Mouse (Mus musculus) bone marrow, adult 2 months (tissue): ENCODE results near the gene Cluap1. TPM values are rescaled to one million over a fixed set of nuclear protein-coding genes. Genes with fewer than 3 reads are reported as not detected.
"Not testable (repeated sequence)": the region's sequence is repeated elsewhere in the genome, so short reads cannot be mapped to it uniquely, and the experiment has no call there.

Source experiments
- H3K27ac ChIP-seq: fragments of 200-500 bp; 2 replicates; pipeline ENCODE4 v1.5.1; 2012; ENCODE audit warnings: low read depth, mild to moderate bottlenecking, control low read depth, inconsistent platforms, low read length; ENCODE audit not compliant: control insufficient read depth, poor library complexity, insufficient read depth
- H3K4me1 ChIP-seq: fragments of 200-500 bp; 2 replicates; pipeline ENCODE4 v1.6.1; 2011; ENCODE audit warnings: low read length; ENCODE audit not compliant: control insufficient read depth, insufficient read depth
- H3K4me3 ChIP-seq: fragments of 200-500 bp; replicated peaks from 2 replicates; pipeline ENCODE3; 2011; ENCODE audit warnings: mild to moderate bottlenecking, low read depth, low read length, control low read depth; ENCODE audit not compliant: control insufficient read depth
- CTCF ChIP-seq: fragments of 200-500 bp; IDR thresholded peaks from 2 replicates; pipeline ENCODE4 v1.5.1; 2011; ENCODE audit warnings: low read length, control low read depth; ENCODE audit not compliant: control insufficient read depth, insufficient read depth
- POLR2A ChIP-seq: fragments of 200-500 bp; IDR thresholded peaks from 2 replicates; pipeline ENCODE4 v1.6.1; 2011; ENCODE audit warnings: low read depth, mild to moderate bottlenecking, control low read depth, low read length, borderline replicate concordance; ENCODE audit not compliant: control insufficient read depth
- WGBS: fragments of 180-500 bp; shearing (Covaris S2); methylation state at CpG from one replicate; pipeline ENCODE4 v1.1.7; 2018; 5-methylcytosine and 5-hydroxymethylcytosine counted together
- polyA plus RNA-seq: library from polyadenylated mRNA; stranded (reverse); fragments of >200 nt; gene quantifications from 2 replicates; pipeline ENCODE4 v1.2.4, GENCODE M21; 2011; ENCODE audit warnings: low replicate concordance; ENCODE audit not compliant: missing spikeins, insufficient read depth, insufficient read length

The Cluap1 gene
- polyA plus RNA-seq, 1 experiment = 12.5 TPM

DNA sequence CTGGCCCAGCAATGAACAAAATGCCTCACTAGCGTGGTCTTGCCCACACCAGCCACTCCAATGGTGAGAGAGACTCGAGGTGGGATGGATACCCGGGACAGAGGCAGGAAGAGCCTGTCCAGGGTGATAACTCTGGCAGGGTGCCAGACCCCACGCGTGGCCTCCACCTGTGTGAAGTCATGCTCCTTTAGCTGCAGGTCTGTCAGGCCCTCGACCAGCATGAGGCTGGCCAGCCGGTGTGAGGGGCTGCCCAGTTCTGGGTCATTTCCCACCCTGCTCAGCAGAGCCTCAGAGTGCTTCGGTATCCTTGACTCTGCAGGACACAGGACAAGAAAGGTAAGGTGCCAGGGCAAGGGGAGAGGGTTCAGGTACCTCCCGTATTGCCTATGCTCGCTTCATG, 56.4 kb downstream of the Cluap1 start:
- 75% methylated on average over 10 of the region's 10 CpGs for WGBS
- Histone ChIP-seq H3K4me1 (no peaks in the 10 kb centered on the region), H3K27ac (no peak overlapping the region), H3K4me3 (no peak overlapping the region)
- TF ChIP-seq POLR2A = no peak
- TF ChIP-seq CTCF = no peak

DNA sequence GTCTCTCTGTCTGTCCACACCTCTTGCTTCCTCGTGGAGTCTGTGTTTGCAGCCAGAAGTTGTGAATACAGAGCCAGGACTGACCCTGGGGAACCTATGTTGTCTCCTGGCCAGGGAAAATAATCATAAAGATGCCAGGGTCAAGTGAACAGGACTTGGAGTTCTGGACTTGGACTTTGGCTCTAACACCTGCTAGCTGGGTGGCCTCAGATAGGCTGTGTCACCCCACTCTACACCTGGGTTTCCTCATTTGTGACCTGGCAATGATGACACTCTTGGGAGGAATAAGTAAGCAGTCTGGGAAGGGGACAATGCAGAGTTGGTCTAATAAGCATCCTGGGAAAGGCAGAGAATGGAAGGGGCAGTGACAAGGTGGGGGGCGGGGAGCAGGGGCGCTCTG, 56.9 kb downstream of the Cluap1 start:
- Histone ChIP-seq H3K4me1 (no peaks in the 10 kb centered on the region), H3K27ac (no peak overlapping the region), H3K4me3 (no peak overlapping the region)
- WGBS = 86% methylated on average over 3 of the region's 3 CpGs
- TF ChIP-seq POLR2A = no peak
- TF ChIP-seq CTCF = no peak

DNA sequence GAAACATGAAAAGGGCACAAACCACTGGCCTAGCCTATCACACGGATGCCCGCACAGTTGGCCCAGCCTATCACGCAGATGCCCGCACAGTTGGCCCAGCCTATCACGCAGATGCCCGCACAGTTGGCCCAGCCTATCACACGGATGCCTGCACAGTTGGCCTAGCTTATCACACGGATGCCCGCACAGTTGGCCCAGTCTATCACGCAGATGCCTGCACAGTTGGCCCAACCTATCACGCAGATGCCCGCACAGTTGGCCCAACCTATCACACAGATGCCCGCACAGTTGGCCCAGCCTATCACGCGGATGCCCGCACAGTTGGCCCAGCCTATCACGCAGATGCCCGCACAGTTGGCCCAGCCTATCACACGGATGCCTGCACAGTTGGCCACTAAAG, 65.9 kb downstream of the Cluap1 start:
- not testable (repeated sequence) for H3K4me3 ChIP-seq, H3K4me1 ChIP-seq, H3K27ac ChIP-seq
- 91% methylated on average over 19 of the region's 19 CpGs for WGBS

DNA sequence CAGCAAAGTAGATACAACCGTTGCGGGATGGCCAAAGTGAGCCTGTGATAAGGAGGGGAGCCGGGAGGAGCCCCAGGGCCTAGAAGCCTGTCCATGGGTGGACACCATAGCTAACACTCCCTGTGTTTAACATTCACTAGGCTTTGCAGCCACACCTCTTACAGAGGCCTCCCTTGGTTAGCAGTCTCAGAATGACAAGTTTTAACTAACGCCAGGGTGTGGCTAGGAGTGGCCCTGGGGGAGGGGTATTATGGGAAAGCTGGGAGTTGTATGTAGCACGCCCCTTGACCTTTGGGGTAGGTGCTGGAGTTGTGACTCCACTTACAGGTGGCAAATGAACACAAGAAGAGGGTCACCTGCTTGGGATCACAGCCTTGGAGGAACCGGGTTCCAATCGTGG, 67.1 kb downstream of the Cluap1 start:
- H3K27ac ChIP-seq = no peak overlapping the region
- H3K4me3 ChIP-seq = peak overlapping the region; percentile 49
- peaks cover 3% of the 10 kb centered on the region; the same call in 1 of the 2 replicates for H3K4me1 ChIP-seq

DNA sequence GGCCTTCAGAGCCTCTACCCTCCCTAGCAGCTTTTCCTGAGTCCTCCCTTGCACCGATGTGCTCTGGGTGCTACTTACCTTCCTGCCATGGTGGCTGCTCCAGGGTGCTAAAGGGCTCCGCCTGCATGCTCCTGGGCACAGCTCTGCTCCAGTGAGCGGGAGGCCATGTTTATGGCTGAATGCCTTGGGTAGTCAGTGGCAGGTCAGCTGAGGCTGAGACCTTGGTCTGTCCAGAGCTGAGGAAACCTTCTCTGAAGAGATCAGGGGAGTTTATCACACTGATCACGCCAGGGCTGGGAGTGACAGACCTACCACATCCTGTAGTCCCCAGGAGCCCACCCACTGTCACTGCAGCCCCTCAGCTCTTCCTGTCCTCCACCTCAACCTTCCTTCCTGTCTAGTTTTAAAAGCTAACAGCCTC, 67.7 kb downstream of the Cluap1 start, which contains the start of gene Nlrc3:
Gene Nlrc3, minus strand, starts transcription at position 382 of the 421 bp plus-strand sequence.
- peak within 1 kb of the TSS; percentile 49 for H3K4me3 ChIP-seq
- H3K27ac ChIP-seq = peak within 1 kb of the TSS; percentile 28; the same call in 1 of the 2 replicates
- no peak for TF ChIP-seq POLR2A
- TF ChIP-seq CTCF = no peak
- 11% methylated on average over 4 of the region's 4 CpGs for WGBS
- peaks cover 3% of the 10 kb centered on the region; the same call in 1 of the 2 replicates for H3K4me1 ChIP-seq

More for the DNA sequence above, 67.1 kb downstream of the Cluap1 start:
- TF ChIP-seq CTCF = no peak
- TF ChIP-seq POLR2A = no peak
- WGBS = 64% methylated on average over 7 of the region's 7 CpGs

DNA sequence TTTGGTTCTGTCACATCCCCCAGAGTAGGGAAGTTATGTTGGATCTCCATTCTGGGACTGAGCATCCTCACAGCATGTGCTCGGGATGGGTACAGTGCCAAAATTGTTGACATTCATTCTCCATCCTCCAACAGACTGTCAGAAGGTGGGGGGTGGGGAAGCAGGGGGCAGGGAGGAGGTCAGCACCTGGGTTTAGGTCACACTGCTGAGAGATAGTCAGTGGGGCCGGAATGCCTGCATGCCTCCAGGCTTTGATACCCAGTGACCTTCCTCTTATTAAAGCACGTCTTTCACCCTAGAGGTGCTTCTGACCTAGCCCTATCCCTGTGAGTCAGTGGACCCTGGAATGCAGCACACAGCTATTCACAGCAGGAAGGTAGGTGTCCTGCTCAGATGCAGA, 68.1 kb downstream of the Cluap1 start:
- H3K4me3 ChIP-seq = no peak overlapping the region
- no peak overlapping the region for H3K27ac ChIP-seq
- TF ChIP-seq POLR2A (no peak), CTCF (no peak)
- peaks cover 3% of the 10 kb centered on the region; the same call in 1 of the 2 replicates for H3K4me1 ChIP-seq
- WGBS = 11% methylated on average over 3 of the region's 3 CpGs

DNA sequence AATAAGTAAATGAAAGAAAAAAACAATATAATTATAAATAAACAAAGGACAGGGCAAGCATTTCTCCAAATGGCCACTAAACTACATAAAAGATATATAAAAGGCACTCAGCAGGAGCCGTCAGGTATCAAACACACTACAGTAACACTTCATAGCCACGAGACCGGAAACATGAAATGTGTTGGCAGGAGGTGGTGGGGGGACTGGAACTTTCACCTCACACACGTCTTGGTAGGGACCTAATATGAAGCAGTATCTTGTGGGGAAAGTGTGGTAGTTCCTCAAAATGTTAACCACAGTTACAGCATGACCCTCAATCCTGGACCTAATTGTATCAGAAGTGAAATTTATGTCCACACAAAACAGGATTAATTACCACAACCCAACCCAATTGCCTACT, 73.6 kb downstream of the Cluap1 start:
- Histone ChIP-seq H3K27ac (no peak overlapping the region), H3K4me1 (peaks cover 4% of the 10 kb centered on the region; the same call in 1 of the 2 replicates), H3K4me3 (no peak overlapping the region)
- TF ChIP-seq CTCF = no peak
- no peak for TF ChIP-seq POLR2A
- WGBS = 13% methylated on average over 4 of the region's 4 CpGs

DNA sequence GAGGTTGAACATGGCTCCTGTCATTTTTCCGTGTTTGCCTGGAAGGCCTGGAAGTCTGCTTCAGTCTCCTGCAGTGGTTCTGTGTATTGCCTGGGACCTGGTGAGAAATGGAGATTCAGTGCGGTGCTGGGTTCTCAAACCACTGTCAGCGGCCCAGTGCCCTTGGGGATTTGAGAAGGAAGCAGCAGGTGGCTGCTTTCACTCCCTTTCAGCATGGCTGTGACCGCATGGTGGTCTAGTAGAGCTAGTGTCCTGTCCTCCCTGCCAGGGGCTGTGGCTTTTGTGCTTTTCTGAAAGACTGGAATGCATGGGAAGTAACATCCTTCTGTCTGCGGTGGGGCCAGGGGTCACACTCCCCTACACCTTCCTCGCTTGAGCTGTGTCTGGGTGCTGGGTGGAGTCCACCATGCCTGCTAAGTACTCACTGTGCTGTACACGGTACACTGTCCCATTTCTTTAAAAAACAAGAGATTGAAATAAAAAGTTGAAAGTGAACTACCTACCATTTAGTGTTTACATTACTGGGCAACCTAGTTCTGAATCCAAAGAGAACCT, 74.6 kb downstream of the Cluap1 start:
- 72% methylated on average over 7 of the region's 7 CpGs for WGBS
- Histone ChIP-seq H3K4me3 (no peak overlapping the region), H3K4me1 (peaks cover 3% of the 10 kb centered on the region; the same call in 1 of the 2 replicates), H3K27ac (peak overlapping the region; percentile 9; the same call in 1 of the 2 replicates)
- no peak for TF ChIP-seq CTCF
- no peak for TF ChIP-seq POLR2A

DNA sequence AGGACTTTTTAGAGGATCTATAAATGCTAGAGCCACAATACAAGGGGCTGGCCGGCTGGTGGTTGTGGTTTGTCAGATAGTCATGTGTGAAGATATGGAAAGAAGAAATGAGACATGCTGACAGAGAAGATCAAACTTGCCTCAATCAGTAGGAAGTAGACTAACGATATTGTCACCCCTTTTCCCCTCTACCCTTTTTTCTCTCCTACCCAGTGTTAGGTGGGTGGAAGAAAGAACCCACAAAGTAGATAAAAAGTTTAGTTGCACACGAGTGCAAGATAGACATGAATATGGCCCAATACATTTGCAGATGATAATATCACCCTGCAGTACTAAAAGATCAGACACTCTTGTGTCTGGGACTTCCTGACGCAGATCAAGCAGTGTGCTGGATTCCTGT, 79.8 kb downstream of the Cluap1 start:
- no peaks in the 10 kb centered on the region for H3K4me1 ChIP-seq
- WGBS = 55% methylated on average over 4 of the region's 4 CpGs
- no peak overlapping the region for H3K4me3 ChIP-seq
- no peak overlapping the region for H3K27ac ChIP-seq
- no peak for TF ChIP-seq POLR2A
- TF ChIP-seq CTCF = no peak

Other genes with a start within 250 kb of the Cluap1 start
- gene Mefv, start 190.7 kb upstream of the Cluap1 start, polyA plus RNA-seq = 2.2 and 11.8 TPM in 2 replicates
- gene Zfp263, start 164.7 kb upstream of the Cluap1 start, polyA plus RNA-seq = 11.9 and 14.8 TPM in 2 replicates
- not detected in 2 replicates for gene Olfr15, start 77.9 kb upstream of the Cluap1 start, polyA plus RNA-seq
- gene Zfp174, start 61.5 kb upstream of the Cluap1 start, polyA plus RNA-seq = 0.42 and 0.70 TPM in 2 replicates
- 14.0 and 42.4 TPM in 2 replicates for gene Naa60, start 36.4 kb upstream of the Cluap1 start, polyA plus RNA-seq
- gene Zfp597, start 24.2 kb upstream of the Cluap1 start, polyA plus RNA-seq = 4.8 and 19.2 TPM in 2 replicates
- not detected in 2 replicates for gene Gm20695, start 24.2 kb upstream of the Cluap1 start, polyA plus RNA-seq
- 4.3 and 8.0 TPM in 2 replicates for gene 1700037C18Rik, start 112 bp upstream of the Cluap1 start, polyA plus RNA-seq
- 2.9 and 3.0 TPM in 2 replicates for gene Nlrc3, start 67.8 kb downstream of the Cluap1 start, polyA plus RNA-seq
- gene Slx4, start 95.0 kb downstream of the Cluap1 start, polyA plus RNA-seq = 9.5 and 14.5 TPM in 2 replicates
- gene Dnase1, start 128.1 kb downstream of the Cluap1 start, polyA plus RNA-seq = 1.2 TPM in 1 of 2 replicates, not detected in the other
- 21.3 and 47.1 TPM in 2 replicates for gene Trap1, start 169.0 kb downstream of the Cluap1 start, polyA plus RNA-seq